Mouse (Mus musculus) liver (tissue): ENCODE results near the gene Pacs1.
A peak's percentile ranks its signal among the peaks of the same experiment; 100 is the strongest.
"Not testable (repeated sequence)": the region's sequence is repeated elsewhere in the genome, so short reads cannot be mapped to it uniquely, and the experiment has no call there.

Experiments
- DNase-seq: peaks from one replicate; pipeline ENCODE4 v3.0.0-alpha.2; 2020; ENCODE audit warnings: mixed read lengths

The Pacs1 gene

GRCm38 (mm10) chr19:5094243-5094632 is 178.7 kb downstream of the Pacs1 start:
- DNase-seq, result peak; percentile 90

GRCm38 (mm10) chr19:5093481-5094242 is 179.3 kb downstream of the Pacs1 start:
- no peak for DNase-seq

GRCm38 (mm10) chr19:5092083-5092482 is 180.8 kb downstream of the Pacs1 start:
- DNase-seq, result no peak

GRCm38 (mm10) chr19:5089324-5089723 is 183.6 kb downstream of the Pacs1 start:
- no peak for DNase-seq

GRCm38 (mm10) chr19:5087884-5088728 is 184.8 kb downstream of the Pacs1 start, which contains the start of gene Yif1a:
TSS of gene Yif1a (plus strand) at chr19:5088538.
- DNase-seq, result peak; percentile 92

- not testable (repeated sequence) for DNase-seq
Observed at GRCm38 (mm10) chr19:5086533-5086932, 186.4 kb downstream of the Pacs1 start.

- DNase-seq, result peak; percentile 59
Observed at GRCm38 (mm10) chr19:5085145-5085863, 187.6 kb downstream of the Pacs1 start, which contains the start of gene Tmem151a. TSS of gene Tmem151a (minus strand) at chr19:5085531.

- DNase-seq, result no peak
Observed at GRCm38 (mm10) chr19:5084834-5085144, 188.1 kb downstream of the Pacs1 start.

- no peak for DNase-seq
Observed at GRCm38 (mm10) chr19:5083961-5084833, 188.7 kb downstream of the Pacs1 start.
